Mouse (Mus musculus): ENCODE data around the gene Smg5. TPM values are rescaled to one million over a fixed set of nuclear protein-coding genes. Genes with fewer than 3 reads are reported as not detected.
A peak's percentile ranks its signal among the peaks of the same experiment; 100 is the strongest.
"Not testable (repeated sequence)": the region's sequence is repeated elsewhere in the genome, so short reads cannot be mapped to it uniquely, and the experiment has no call there.

The Smg5 gene
- total and polyA plus RNA-seq, 2 experiments: 14.1 to 36.6 TPM

DNA sequence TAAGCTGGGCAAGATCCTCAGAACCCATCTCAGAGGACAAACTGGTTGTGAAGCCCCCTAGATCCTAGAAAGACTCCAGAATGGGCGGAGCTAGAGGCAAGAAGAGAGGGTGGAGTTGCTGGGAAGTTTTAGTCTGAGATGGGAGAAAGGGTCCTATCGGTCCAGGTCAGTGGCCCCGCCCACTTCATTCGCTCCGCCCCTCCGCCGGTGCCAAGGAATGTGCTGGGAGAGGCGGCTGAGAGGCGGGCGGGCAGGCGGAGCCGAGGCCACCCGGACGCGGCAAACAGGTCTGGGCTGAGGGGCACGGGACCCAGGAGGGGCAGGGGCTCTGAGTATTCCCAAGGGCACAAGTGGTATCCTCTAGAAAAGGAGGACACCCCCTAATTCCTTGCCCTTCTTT lies 28.3 kb downstream of the Smg5 start, which contains the start of gene Paqr6:
TSS of gene Paqr6 (plus strand) at position 248 of the 400 bp plus-strand sequence.
- Histone ChIP-seq H3K36me3 (ENCODE audit: control insufficient read depth, insufficient read depth, low read length) (peaks cover 13% of the 10 kb centered on the region; the same call in 1 of the 2 replicates), H3K79me2 (ENCODE audit: control insufficient read depth, insufficient read depth, low read length) (no peaks in the 10 kb centered on the region), H3K4me3 (ENCODE audit: insufficient read depth, low read depth, low read length) (no peak within 1 kb of the TSS), H3K4me1 (ENCODE audit: control insufficient read depth, insufficient read depth, low read length) (no peaks in the 10 kb centered on the region), H3K9ac (ENCODE audit: low read depth, low read length) (no peak within 1 kb of the TSS), H3K27me3 (ENCODE audit: control insufficient read depth, insufficient read depth, low read length) (peaks cover 7% of the 10 kb centered on the region; the same call in 1 of the 2 replicates), H3K27ac (replicated peaks; ENCODE audit: insufficient read depth, low read depth, low read length) (no peak within 1 kb of the TSS)
- DNase-seq (ENCODE audit: extremely low read depth, low read depth, low spot score): no peak
- TF ChIP-seq CTCF (IDR thresholded peaks at IDR 0.05; ENCODE audit: low read depth, low read length) (no peak), POLR2A (IDR thresholded peaks at IDR 0.05; ENCODE audit: extremely low read depth, insufficient read depth, low read length) (no peak)
- WGBS: 13% methylated on average over 16 of the region's 16 CpGs

DNA sequence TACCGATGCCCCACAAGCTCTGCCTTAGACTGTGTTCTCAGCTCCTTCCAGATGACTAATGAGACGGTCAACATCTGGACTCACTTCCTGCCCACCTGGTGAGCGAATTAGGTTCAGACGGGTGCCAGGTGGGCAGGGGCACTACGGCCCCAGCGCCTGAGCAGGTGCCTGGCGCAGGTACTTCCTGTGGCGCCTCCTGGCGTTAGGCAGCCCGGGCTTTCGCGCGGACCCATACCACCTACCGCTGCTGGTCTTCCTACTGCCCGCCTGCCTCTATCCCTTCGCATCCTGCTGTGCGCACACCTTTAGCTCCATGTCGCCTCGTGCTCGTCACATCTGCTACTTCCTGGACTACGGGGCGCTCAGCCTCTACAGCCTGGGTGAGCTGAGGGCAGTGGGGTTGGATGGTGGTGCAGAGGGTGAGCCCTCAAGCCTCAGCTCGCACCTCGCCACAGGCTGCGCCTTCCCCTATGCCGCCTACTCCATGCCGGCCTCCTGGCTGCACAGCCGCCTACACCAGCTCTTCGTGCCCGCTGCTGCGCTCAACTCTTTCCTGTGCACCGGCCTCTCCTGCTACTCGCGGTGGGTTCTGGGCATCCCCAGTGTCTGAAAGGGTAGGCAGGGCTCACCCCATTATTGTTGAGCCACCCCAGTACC lies 29.8 kb downstream of the Smg5 start:
- H3K36me3 ChIP-seq (ENCODE audit: control insufficient read depth, insufficient read depth, low read length): peaks cover 1% of the 10 kb centered on the region; the same call in 1 of the 2 replicates
- DNase-seq (ENCODE audit: extremely low read depth, low read depth, low spot score): no peak
- H3K9ac ChIP-seq (ENCODE audit: low read depth, low read length): no peak overlapping the region
- no peaks in the 10 kb centered on the region for H3K4me1 ChIP-seq (ENCODE audit: control insufficient read depth, insufficient read depth, low read length)
- TF ChIP-seq POLR2A (IDR thresholded peaks at IDR 0.05; ENCODE audit: extremely low read depth, insufficient read depth, low read length) (no peak), CTCF (IDR thresholded peaks at IDR 0.05; ENCODE audit: low read depth, low read length) (no peak)
- no peak overlapping the region for H3K4me3 ChIP-seq (ENCODE audit: insufficient read depth, low read depth, low read length)
- peaks cover 7% of the 10 kb centered on the region; the same call in 1 of the 2 replicates for H3K27me3 ChIP-seq (ENCODE audit: control insufficient read depth, insufficient read depth, low read length)
- no peak overlapping the region for H3K27ac ChIP-seq (replicated peaks; ENCODE audit: insufficient read depth, low read depth, low read length)
- no peaks in the 10 kb centered on the region for H3K79me2 ChIP-seq (ENCODE audit: control insufficient read depth, insufficient read depth, low read length)
- 47% methylated on average over 34 of the region's 34 CpGs for WGBS

DNA sequence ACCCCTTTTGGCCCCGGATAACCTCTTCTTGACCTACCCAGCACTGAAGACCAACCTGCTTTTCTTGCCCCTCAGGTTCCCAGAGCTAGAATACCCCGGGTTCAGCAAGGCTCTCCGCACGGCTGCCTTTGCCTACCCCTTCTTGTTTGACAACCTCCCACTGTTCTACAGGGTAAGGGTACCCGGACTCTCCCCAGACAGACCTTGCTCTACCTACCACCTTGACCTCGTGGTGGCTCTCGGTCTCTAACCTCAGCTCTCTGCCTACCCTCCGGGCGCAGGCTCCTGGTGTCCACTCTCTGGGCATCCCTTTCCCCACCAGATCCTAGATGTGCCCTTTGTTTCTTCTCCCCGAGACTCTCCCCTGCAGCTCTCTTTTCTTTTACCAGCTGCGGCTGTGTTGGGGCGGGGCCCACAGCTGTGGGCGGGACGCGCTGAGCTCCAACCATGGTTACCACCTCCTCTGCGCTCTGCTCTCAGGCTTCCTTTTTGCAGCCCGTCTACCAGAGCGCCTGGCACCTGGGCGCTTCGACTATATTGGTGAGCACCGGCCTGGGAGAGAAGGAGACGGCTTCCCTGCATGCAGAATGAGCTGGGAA lies 30.9 kb downstream of the Smg5 start:
- not testable (repeated sequence) for DNase-seq (ENCODE audit: extremely low read depth, low read depth, low spot score)

GRCm38 (mm10) chr3:88367517-88367916 lies 31.5 kb downstream of the Smg5 start:
- H3K9ac ChIP-seq (ENCODE audit: low read depth, low read length); H3K4me3 ChIP-seq (ENCODE audit: insufficient read depth, low read depth, low read length); H3K36me3 ChIP-seq (ENCODE audit: control insufficient read depth, insufficient read depth, low read length); DNase-seq (ENCODE audit: extremely low read depth, low read depth, low spot score); H3K4me1 ChIP-seq (ENCODE audit: control insufficient read depth, insufficient read depth, low read length); H3K27ac ChIP-seq (replicated peaks; ENCODE audit: insufficient read depth, low read depth, low read length); H3K27me3 ChIP-seq (ENCODE audit: control insufficient read depth, insufficient read depth, low read length); H3K79me2 ChIP-seq (ENCODE audit: control insufficient read depth, insufficient read depth, low read length): not testable (repeated sequence)
- 56% methylated on average over 3 of the region's 7 CpGs for WGBS

More for the DNA sequence above, 30.9 kb downstream of the Smg5 start:
- 10% methylated on average over 22 of the region's 22 CpGs for WGBS
- H3K79me2 ChIP-seq (ENCODE audit: control insufficient read depth, insufficient read depth, low read length); H3K27me3 ChIP-seq (ENCODE audit: control insufficient read depth, insufficient read depth, low read length); H3K9ac ChIP-seq (ENCODE audit: low read depth, low read length); H3K4me3 ChIP-seq (ENCODE audit: insufficient read depth, low read depth, low read length); H3K36me3 ChIP-seq (ENCODE audit: control insufficient read depth, insufficient read depth, low read length); H3K4me1 ChIP-seq (ENCODE audit: control insufficient read depth, insufficient read depth, low read length); H3K27ac ChIP-seq (replicated peaks; ENCODE audit: insufficient read depth, low read depth, low read length): not testable (repeated sequence)

GRCm38 (mm10) chr3:88368511-88368910 lies 32.5 kb downstream of the Smg5 start:
- DNase-seq (ENCODE audit: extremely low read depth, low read depth, low spot score); H3K27me3 ChIP-seq (ENCODE audit: control insufficient read depth, insufficient read depth, low read length); H3K9ac ChIP-seq (ENCODE audit: low read depth, low read length); H3K4me3 ChIP-seq (ENCODE audit: insufficient read depth, low read depth, low read length); H3K79me2 ChIP-seq (ENCODE audit: control insufficient read depth, insufficient read depth, low read length); H3K27ac ChIP-seq (replicated peaks; ENCODE audit: insufficient read depth, low read depth, low read length); H3K4me1 ChIP-seq (ENCODE audit: control insufficient read depth, insufficient read depth, low read length); H3K36me3 ChIP-seq (ENCODE audit: control insufficient read depth, insufficient read depth, low read length): not testable (repeated sequence)
- 89% methylated on average over 7 of the region's 7 CpGs for WGBS

DNA sequence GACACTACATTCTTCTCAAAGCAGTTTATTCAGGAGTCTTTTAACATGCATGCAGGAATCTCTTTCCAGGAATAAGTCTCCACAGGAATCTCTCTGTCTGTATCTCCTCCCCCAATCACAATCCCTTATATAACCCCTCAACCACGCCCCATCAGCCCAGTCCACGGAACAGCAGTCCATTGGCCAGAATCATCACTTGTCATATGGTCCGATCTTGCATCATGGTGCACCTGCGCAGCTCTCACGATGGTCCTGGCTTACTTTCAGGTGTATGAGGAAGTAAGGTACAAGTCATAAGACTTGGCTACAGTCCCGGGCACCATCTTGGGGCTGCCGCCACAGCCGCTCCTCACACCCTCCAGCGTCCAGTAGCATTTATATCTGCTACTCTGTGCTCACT lies 36.6 kb downstream of the Smg5 start, which contains the start of gene Bglap3:
TSS of gene Bglap3 (minus strand) at position 101 of the 400 bp plus-strand sequence.
- H3K4me1 ChIP-seq (ENCODE audit: control insufficient read depth, insufficient read depth, low read length); H3K27me3 ChIP-seq (ENCODE audit: control insufficient read depth, insufficient read depth, low read length); H3K27ac ChIP-seq (replicated peaks; ENCODE audit: insufficient read depth, low read depth, low read length); DNase-seq (ENCODE audit: extremely low read depth, low read depth, low spot score); H3K9ac ChIP-seq (ENCODE audit: low read depth, low read length); H3K4me3 ChIP-seq (ENCODE audit: insufficient read depth, low read depth, low read length); H3K79me2 ChIP-seq (ENCODE audit: control insufficient read depth, insufficient read depth, low read length); H3K36me3 ChIP-seq (ENCODE audit: control insufficient read depth, insufficient read depth, low read length): not testable (repeated sequence)
- WGBS: 94% methylated on average over 9 of the region's 9 CpGs

DNA sequence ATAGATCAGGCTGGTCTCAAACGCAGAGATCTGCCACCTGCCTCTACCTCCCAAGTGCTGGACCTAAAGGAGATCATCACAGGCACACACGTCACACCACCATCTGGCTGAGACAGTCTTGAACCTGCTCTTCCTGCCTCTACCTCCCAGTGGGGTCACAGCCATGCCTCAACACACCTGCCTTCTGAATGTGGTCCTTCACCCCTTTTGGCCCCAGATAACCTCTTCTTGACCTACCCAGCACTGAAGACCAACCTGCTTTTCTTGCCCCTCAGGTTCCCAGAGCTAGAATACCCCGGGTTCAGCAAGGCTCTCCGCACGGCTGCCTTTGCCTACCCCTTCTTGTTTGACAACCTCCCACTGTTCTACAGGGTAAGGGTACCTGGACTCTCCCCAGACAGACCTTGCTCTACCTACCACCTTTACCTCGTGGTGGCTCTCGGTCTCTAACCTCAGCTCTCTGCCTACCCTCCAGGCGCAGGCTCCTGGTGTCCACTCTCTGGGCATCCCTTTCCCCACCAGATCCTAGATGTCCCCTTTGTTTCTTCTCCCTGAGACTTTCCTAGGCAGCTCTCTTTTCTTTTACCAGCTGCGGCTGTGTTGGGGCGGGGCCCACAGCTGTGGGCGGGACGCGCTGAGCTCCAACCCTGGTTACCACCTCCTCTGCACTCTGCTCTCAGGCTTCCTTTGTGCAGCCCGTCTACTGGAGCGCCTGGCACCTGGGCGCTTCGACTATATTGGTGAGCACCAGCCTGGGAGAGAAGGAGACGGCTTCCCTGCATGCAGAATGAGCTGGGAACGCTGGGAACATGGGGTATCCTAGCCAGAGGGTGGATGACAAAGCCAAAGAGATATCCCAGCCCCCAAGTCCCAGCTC lies 39.9 kb downstream of the Smg5 start:
- DNase-seq (ENCODE audit: extremely low read depth, low read depth, low spot score): peak; percentile 39
- H3K79me2 ChIP-seq (ENCODE audit: control insufficient read depth, insufficient read depth, low read length); H3K36me3 ChIP-seq (ENCODE audit: control insufficient read depth, insufficient read depth, low read length); H3K27ac ChIP-seq (replicated peaks; ENCODE audit: insufficient read depth, low read depth, low read length); H3K27me3 ChIP-seq (ENCODE audit: control insufficient read depth, insufficient read depth, low read length); H3K4me1 ChIP-seq (ENCODE audit: control insufficient read depth, insufficient read depth, low read length); H3K9ac ChIP-seq (ENCODE audit: low read depth, low read length); H3K4me3 ChIP-seq (ENCODE audit: insufficient read depth, low read depth, low read length): not testable (repeated sequence)
- WGBS: 13% methylated on average over 19 of the region's 19 CpGs

- H3K4me1 ChIP-seq (ENCODE audit: control insufficient read depth, insufficient read depth, low read length); H3K9ac ChIP-seq (ENCODE audit: low read depth, low read length); H3K36me3 ChIP-seq (ENCODE audit: control insufficient read depth, insufficient read depth, low read length); DNase-seq (ENCODE audit: extremely low read depth, low read depth, low spot score); H3K27me3 ChIP-seq (ENCODE audit: control insufficient read depth, insufficient read depth, low read length); H3K27ac ChIP-seq (replicated peaks; ENCODE audit: insufficient read depth, low read depth, low read length); H3K4me3 ChIP-seq (ENCODE audit: insufficient read depth, low read depth, low read length); H3K79me2 ChIP-seq (ENCODE audit: control insufficient read depth, insufficient read depth, low read length): not testable (repeated sequence)
- WGBS: 47% methylated on average over 7 of the region's 7 CpGs
These were observed 40.6 kb downstream of the Smg5 start for GRCm38 (mm10) chr3:88376644-88377043.
